ENCODE assay signal across 18 mouse cellular contexts in genomic region chr2:105123881-105124280, GRCm38 (mm10). TPM values are rescaled to one million over a fixed set of nuclear protein-coding genes. Genes with fewer than 3 reads are reported as not detected.
DNase-seq lines count a peak whose midpoint lies in the region; ATAC-seq and TF ChIP-seq lines count a peak whose summit lies in the region.
"Had no signal": no experiment of that assay in that cellular context is flagged by ENCODE, and none has a peak within 500 bp of the region (broad histone marks: within the 10 kb centered on the region; RNA-seq: fewer than 3 reads in every experiment).

No protein-coding gene starts in this region.

- no peak overlapping the region for H3K27ac ChIP-seq in heart, embryonic 12.5 days (ENCODE audit: poor library complexity, severe bottlenecking)
- peak overlapping the region; percentile 95 for H3K27ac ChIP-seq in kidney, embryonic 15.5 days
- peak overlapping the region; percentile 2; the same call in 1 of the 2 replicates for H3K27ac ChIP-seq in spleen, adult 2 months (ENCODE audit: insufficient read depth, low read length)
- H3K27ac ChIP-seq: embryonic facial prominence, embryonic 15.5 days; forebrain, embryonic 13.5 days; liver, embryonic 14.5 days had no signal

- peak overlapping the region; percentile 3; the same call in 1 of the 2 replicates for H3K4me3 ChIP-seq in heart, embryonic 12.5 days
- H3K4me3 ChIP-seq in kidney, embryonic 15.5 days (replicated peaks): peak overlapping the region; percentile 76
- H3K4me3 ChIP-seq in spleen, adult 2 months (ENCODE audit: extremely low read depth, insufficient read depth, insufficient read length): no peak overlapping the region
- H3K4me3 ChIP-seq: embryonic facial prominence, embryonic 15.5 days; forebrain, embryonic 13.5 days; myocyte had no signal

- peaks cover 92% of the 10 kb centered on the region for H3K27me3 ChIP-seq in heart, embryonic 12.5 days (replicated peaks)
- peaks cover 79% of the 10 kb centered on the region for H3K27me3 ChIP-seq in kidney, embryonic 15.5 days
- H3K27me3 ChIP-seq in spleen, adult 2 months (ENCODE audit: control insufficient read depth, insufficient read depth, low read length): peaks cover 27% of the 10 kb centered on the region

- H3K4me2 ChIP-seq in heart, embryonic 12.5 days: peak overlapping the region; percentile 65
- peak overlapping the region; percentile 63 for H3K4me2 ChIP-seq in kidney, embryonic 15.5 days
- H3K4me2 ChIP-seq: embryonic facial prominence, embryonic 15.5 days; forebrain, embryonic 13.5 days had no signal

- ATAC-seq in heart, embryonic 12.5 days (ENCODE audit: insufficient number of reproducible peaks, low FRiP score): no peak
- ATAC-seq in kidney, embryonic 15.5 days (replicated peaks; ENCODE audit: low FRiP score): no peak
- ATAC-seq: forebrain, embryonic 13.5 days had no signal

- H3K9me3 ChIP-seq in heart, embryonic 12.5 days (replicated peaks): no peaks in the 10 kb centered on the region
- H3K9me3 ChIP-seq in kidney, embryonic 15.5 days (replicated peaks): no peaks in the 10 kb centered on the region
- H3K9me3 ChIP-seq: embryonic facial prominence, embryonic 15.5 days; forebrain, embryonic 13.5 days had no signal

- DNase-seq in heart, adult 9 months (ENCODE audit: low spot score in 2 of 2): no peak
- DNase-seq in kidney, postnatal 4 days: no peak
- no peak for DNase-seq in spleen, adult 2 months (ENCODE audit: low read depth in 1 of 2, low spot score in 2 of 2)
- DNase-seq in spleen, postnatal 14 days (ENCODE audit: low spot score in 2 of 2): no peak
- DNase-seq in thymus, postnatal 36 days: no peak
- DNase-seq: cerebellum, adult 11-12 months; cerebellum, postnatal 36 days; lung, postnatal 10 days had no signal

- H3K4me1 ChIP-seq in heart, embryonic 12.5 days (replicated peaks): peaks cover 29% of the 10 kb centered on the region
- peaks cover 73% of the 10 kb centered on the region for H3K4me1 ChIP-seq in kidney, embryonic 15.5 days
- no peaks in the 10 kb centered on the region for H3K4me1 ChIP-seq in spleen, adult 2 months (ENCODE audit: control insufficient read depth, insufficient read depth, insufficient read length)

- TF ChIP-seq POLR2A in spleen, adult 2 months (IDR thresholded peaks at IDR 0.05; ENCODE audit: low read depth, low read length): no peak

- TF ChIP-seq CTCF in spleen, adult 2 months (IDR thresholded peaks at IDR 0.05; ENCODE audit: extremely low read depth, insufficient read depth, insufficient read length, insufficient replicate concordance): no peak

- 4% methylated on average over 9 of the region's 9 CpGs for WGBS in heart, embryonic 12.5 days
- 14% methylated on average over 9 of the region's 9 CpGs for WGBS in kidney, embryonic 15.5 days
- 8% methylated on average over 9 of the region's 9 CpGs for WGBS in spleen, adult 2 months

- H3K36me3 ChIP-seq in heart, embryonic 12.5 days: no peaks in the 10 kb centered on the region
- no peaks in the 10 kb centered on the region for H3K36me3 ChIP-seq in kidney, embryonic 15.5 days
- H3K36me3 ChIP-seq in spleen, adult 2 months (ENCODE audit: control insufficient read depth, insufficient read depth, low read length): no peaks in the 10 kb centered on the region
- H3K36me3 ChIP-seq: embryonic facial prominence, embryonic 15.5 days; G1E had no signal

- no peak overlapping the region for H3K9ac ChIP-seq in heart, embryonic 12.5 days
- peak overlapping the region; percentile 39 for H3K9ac ChIP-seq in kidney, embryonic 15.5 days
- H3K9ac ChIP-seq: embryonic facial prominence, embryonic 15.5 days; forebrain, embryonic 13.5 days; liver, embryonic 14.5 days had no signal

RNA-seq across cellular contexts. Expression of gene Wt1, which starts 2.4 kb away (rescaled TPM):
- polyA plus RNA-seq in heart, embryonic 12.5 days (2016; fragmentation: Nextera tagmentation; extraction: Ambion mirVana): 29.0 and 30.7 TPM in 2 replicates
- 126 and 130 TPM in 2 replicates for polyA plus RNA-seq in kidney, embryonic 15.5 days (2015; fragmentation: Nextera tagmentation; extraction: Ambion mirVana)
- polyA plus RNA-seq in spleen, adult 2 months (2012; rRNA removed): 18.5 and 30.7 TPM in 2 replicates
- polyA plus RNA-seq: forebrain, embryonic 13.5 days; G1E; myocyte had no signal

RNA-seq across cellular contexts. Expression of gene Gm11060, which starts 32.1 kb away (rescaled TPM):
- not detected in 2 replicates for polyA plus RNA-seq in heart, embryonic 12.5 days (2016; fragmentation: Nextera tagmentation; extraction: Ambion mirVana)
- polyA plus RNA-seq in kidney, embryonic 15.5 days (2015; fragmentation: Nextera tagmentation; extraction: Ambion mirVana): not detected in 2 replicates
- not detected in 2 replicates for polyA plus RNA-seq in spleen, adult 2 months (2012; rRNA removed)
- polyA plus RNA-seq: embryonic facial prominence, embryonic 15.5 days; forebrain, embryonic 13.5 days; G1E; intestine, embryonic 14.5 days; large intestine, adult 2 months; liver, embryonic 14.5 days; myocyte; thymus, postnatal 0 days had no signal
